Mouse (Mus musculus) right cerebral cortex, postnatal 36 days (tissue): ENCODE data around the gene Gpr65.
"Not testable (repeated sequence)": the region's sequence is repeated elsewhere in the genome, so short reads cannot be mapped to it uniquely, and the experiment has no call there.

Experiments used
- DNase-seq, 2 experiments: peaks; one replicate each; pipeline ENCODE4 v3.0.0; 2022; ENCODE audit warnings: low spot score in 2 of 2, mixed read lengths in 1 of 2

Gpr65 gene

DNA sequence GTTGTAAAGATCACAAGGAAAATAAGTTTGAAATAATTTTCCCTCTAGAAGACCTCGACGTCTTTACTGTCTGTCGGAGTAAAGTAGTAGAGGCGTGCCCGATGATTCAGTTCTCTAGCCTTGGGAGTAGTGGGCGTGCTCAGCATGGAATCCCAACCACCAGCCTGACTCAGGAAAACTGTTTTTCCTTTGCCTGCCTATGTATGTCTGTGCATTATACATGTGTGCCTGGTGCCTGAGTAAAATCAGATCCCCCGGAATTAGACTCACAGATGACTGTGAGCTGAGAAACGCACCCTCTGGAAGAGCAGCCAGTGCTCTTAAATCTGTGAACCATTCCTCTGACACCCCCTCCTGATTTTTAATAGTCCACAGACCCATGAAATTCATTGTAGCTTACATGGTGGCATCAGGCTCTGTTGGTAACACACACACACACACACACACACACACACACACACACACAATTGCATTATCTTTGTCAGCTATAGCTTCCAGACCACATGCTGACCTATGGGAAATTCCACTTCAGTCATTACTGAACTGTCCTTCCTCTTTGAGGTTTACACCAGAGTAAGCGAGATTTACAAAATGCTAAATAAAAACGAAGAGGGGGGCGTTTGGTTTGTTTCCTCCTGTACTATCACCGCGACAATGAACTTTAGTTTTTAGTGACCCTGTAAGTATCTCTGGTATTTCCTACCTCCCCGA is 14.5 kb downstream of the Gpr65 start:
- DNase-seq: peak; percentile 25 to 33

DNA sequence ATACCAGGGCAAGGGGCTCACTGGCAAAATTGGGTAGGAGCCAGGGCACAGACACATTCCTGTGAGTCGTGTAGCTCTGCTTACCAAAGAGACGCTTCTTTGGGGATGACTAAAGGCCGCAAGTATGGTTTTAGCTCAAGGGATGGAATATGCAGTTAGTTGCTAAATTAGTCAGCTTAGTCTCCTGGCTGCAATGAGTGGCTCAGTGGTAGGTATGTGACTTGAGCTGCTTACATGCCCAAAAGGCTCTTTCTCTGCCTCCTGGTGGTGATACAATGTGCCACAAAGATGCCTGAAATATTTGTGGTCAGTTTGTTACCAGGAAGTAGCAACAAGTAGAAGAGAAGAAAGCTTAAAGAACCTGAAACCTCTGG is 15.0 kb downstream of the Gpr65 start:
- no peak for DNase-seq

DNA sequence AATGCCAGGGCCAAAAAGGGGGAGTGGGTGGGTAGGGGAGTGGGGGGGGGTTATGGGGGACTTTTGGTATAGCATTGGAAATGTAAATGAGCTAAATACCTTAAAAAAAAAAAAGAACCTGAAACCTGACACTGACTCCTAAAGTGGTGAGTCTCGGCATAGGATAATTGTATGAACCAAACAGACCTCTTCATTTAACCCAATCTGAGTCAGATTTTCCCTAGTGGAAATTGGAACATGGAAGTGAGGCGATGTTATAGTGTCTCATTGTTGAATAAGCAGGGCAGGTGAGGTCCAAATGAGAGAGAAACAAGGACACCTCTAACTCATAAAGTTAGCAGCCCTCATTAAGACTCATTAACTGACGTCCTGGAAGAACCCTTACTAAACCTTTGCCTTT is 16.0 kb downstream of the Gpr65 start:
- no peak for DNase-seq

DNA sequence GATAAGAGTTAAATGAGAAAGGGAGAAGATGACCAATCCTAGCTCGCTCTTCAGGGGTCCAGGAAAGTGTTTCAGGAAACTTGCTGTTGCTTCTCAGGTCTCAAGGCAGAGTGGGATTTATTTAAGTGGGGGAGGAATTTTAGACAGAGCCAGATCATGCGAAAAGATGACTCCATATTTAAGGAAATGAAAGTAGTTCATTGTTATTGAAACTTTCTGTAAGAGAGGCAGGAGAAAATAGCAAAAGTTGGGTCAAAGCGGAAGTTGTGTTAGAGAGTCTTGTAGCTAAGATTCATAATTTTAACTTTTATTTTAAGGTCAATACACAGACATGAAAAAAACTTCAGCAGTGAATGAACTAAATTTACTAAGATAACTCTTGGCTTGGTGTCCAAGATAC is 22.0 kb downstream of the Gpr65 start:
- no peak for DNase-seq

DNA sequence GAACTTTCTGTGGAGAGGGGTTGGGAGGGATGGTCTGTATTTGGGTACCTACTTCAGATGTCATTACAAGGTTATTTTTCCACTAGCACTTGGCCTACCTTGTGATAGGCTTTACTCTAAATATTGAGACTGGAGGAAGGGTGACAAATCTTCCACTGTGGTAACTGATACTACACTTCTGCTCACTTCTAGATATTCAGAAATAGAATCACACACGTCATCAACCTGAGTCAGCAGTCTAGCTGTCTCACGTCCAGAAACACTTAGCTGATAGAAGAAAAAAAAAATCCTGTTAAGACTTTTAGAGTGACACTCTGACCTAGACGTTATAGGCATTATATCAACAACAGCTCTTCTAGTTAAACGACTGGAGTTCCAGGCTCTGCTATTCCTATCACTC is 23.8 kb downstream of the Gpr65 start:
- DNase-seq: no peak

DNA sequence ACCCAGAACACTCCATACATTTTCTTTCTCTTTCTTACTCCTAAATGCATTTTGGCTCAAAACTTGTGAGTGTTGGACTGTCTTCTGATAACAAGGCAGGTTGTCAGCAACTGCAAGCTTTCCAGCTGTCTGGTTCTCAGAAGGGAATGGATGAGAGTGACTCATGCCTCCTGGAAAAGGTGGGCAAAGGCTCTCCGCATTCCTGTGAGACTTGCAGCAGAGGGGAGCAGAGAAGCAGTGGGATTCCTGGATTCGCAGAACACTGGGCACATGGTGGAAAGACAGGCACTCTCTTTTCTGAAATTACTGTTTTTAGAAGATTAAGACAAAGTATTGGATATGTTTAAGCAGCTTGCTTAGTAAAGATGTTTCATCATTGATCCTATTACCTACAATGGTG is 25.8 kb downstream of the Gpr65 start:
- peak in 1 of 2 experiments; percentile 11 for DNase-seq

DNA sequence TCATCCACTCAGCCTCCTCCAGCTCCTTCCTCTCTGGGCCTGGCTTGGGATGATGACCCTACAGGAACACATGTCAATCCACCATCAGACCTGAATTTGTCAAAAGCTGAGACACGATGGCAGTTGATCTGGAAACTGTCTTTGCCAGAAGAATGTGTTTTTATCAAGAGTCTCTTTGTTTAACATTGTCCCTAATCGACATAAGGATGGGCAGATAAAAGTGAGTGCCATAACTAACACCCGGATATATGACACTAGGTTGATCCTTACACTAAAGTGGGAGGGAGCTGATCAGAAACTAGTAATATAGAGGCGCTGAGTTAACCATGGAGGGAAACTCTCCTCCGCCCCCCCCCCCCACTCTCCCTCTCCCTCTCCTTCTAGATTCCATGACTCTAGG is 33.5 kb downstream of the Gpr65 start:
- no peak for DNase-seq

DNA sequence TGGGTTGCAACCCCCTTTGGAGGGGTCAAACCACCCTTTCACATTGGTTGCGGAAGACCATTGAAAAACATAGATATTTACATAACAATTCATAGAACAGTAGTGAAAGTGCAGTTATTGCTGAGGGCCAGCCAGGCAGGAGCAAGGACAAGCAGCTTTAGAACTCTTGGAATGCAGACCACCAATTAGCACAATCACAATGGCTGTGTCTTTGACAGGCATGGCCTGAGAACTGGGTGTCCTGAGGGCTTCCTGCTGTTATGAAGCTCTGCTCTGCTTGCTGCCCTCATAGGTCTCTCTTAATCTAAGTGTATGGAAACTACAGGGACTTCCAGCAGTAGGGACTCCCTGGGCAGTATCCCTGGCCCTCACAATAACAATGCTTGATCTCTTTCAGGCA is 34.6 kb downstream of the Gpr65 start:
- no peak for DNase-seq

DNA sequence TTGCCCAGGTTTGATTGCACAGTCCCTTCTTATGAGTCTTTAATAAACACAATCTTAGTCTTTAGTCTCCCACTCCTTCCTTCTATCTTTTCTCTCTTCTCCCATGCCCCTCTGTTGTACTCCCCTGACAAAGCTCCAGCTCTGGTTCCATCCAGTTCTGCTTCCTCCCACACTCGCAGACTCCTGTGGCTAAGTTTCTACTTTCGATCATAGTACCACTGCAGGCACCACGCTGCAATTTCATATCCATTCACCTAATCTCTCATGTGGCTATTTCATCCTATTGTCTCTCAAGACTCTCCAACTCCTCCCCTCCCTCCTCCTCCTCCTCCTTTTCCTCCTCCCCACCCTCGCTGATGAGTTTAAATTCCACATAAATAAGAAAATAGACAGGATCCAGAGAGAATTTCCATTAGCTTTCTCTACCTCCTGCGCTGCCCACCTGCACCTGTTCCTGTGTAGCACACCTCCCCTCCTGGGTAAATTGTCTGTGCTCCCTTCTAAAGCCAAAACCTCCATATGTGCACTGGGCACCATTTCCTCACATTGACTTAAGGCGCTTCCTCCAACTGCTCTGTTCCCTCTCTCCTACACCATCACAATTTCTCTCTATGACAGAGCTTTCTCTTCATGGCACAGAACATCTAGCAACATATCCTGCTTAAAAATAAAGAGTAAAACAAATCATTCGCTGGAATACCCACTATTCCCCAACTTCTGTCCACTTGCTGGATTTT is 38.9 kb downstream of the Gpr65 start:
- no peak for DNase-seq

DNA sequence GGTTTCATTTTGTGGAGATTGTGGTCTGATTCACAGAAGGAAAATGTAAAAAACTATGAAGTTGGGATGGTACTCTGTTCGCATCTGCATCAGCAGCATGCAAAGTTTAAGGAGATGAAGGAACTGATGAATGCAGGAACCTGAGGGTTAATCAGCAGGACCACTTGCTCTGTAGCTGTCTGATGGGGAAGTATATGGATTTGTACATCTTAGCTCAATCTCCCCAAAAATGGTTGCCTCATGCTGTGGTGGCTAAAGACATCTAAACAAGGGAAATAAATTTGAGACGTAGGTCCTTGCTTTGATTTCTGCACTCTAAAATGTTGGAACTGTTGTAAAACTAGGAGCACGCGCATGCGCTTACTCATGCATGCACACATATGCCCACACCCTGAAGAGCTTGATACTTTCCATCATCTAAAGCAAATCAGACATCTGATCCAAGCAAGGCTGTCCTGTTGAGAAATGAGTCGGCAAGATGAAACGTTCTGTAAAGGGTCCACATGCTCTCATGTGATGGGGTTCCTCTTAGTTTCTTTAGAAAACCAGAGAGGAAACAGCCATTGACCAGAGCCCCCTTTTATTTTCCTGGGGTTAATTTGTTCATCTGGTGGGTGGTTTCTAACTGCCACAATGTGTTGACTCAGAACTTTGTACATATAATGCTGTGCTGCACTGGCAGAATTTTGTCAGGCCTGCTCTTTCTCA is 43.1 kb downstream of the Gpr65 start:
- DNase-seq: no peak

DNA sequence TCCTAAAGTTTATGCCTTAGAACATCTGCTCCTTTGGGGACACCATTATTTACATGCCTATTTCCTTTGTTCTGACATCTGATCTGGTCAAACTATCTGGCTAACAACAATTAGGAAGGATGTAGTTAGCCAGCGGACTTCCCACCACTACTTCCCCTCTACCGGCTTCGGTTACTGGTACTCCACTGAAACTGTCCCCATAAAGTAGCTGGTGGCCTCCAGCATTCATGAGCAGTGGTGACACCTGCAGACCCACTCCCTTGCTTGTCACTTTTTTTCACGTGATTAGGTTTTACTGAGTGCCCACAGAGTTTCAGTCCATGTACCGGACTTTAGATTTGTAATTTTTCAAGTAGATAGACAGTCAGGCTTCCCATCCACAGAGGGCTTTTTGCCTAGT is 47.5 kb downstream of the Gpr65 start:
- DNase-seq: no peak

DNA sequence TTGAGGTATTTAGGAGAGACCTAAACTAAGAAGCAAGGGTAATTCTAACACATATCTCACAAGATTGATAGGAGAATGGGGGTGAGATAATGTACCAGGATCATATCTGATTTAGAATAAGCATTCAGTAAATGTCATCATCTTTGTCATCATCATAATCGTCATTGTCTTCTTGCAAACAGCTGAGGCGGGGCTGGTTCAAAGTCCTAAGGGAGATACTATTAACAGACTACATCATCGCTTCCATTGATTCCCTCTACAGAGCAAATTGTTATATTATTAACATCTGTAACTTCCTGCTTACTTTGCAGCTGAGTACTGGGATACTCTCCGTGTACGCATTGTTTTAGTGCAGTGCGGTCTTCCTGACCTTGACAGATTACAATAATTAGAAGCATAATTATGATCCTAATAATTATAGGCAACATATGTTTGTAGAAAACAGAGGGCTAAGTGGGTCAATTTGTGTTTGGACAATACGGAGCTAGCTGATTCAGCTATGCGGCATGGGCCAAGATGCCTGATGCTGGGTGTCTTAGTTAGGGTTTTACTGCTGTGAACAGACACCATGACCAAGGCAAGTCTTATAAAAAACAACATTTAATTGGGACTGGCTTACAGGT is 49.4 kb downstream of the Gpr65 start:
- DNase-seq: no peak

DNA sequence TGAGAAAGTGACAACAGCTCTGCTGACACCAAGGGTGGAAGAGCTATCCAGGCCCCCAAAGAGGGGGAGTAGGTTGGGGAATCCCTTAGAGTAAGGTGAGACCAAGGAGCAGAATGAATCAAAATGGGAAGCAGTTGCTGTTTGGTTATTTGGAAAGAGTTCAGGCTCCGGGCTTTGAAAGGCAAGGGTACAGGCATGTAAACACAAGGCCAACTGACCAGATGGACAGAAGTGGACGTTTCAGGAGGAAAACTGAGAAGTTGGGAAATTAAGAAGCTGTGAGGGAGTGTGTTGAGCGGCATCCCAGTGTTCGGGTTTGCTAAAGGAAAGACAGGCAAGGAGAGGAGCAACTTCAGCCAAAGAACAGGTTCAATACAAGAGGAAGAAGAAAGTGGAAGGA is 54.0 kb downstream of the Gpr65 start:
- no peak for DNase-seq

DNA sequence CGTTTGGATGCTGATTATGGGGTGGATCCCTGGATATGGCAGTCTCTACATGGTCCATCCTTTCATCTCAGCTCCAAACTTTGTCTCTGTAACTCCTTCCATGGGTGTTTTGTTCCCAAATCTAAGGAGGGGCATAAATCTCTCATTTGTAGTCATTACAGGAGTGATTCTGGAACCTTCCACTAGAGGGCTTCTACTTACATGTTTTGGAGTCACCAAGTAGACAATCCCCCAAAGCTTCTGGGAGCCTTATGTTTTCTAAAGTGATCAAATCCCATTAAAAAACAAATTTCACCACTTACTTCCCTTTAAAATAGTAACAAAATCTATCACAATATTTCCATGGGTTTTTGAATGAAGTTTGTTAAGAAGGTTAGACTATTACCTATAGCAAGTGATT is 55.7 kb downstream of the Gpr65 start:
- DNase-seq: not testable (repeated sequence)
